Mouse (Mus musculus) megakaryocyte progenitor cell, adult 5-6 weeks (primary cell): Measurements from ENCODE around the gene Slbp. TPM values are rescaled to one million over a fixed set of nuclear protein-coding genes. Genes with fewer than 3 reads are reported as not detected.

Experiments
- ATAC-seq: replicated peaks from 2 replicates; pipeline ENCODE4 v1.8.0; 2016; ENCODE audit warnings: mild to moderate bottlenecking, moderate TSS enrichment, inconsistent platforms; ENCODE audit not compliant: poor library complexity
- total RNA-seq, 2 experiments: library from RNA; stranded (forward) in 1 of 2; stranded (reverse) in 1 of 2; fragments of 157-497, 149-512 nt in 1 of 2; fragments of 200-1000 nt in 1 of 2; gene quantifications; 2 replicates each; pipeline versions ENCODE4 v1.2.3 to v1.2.4; 2015 to 2017

The Slbp gene
- total RNA-seq, 2 experiments from 2014 or later, result 223 to 253 TPM

DNA sequence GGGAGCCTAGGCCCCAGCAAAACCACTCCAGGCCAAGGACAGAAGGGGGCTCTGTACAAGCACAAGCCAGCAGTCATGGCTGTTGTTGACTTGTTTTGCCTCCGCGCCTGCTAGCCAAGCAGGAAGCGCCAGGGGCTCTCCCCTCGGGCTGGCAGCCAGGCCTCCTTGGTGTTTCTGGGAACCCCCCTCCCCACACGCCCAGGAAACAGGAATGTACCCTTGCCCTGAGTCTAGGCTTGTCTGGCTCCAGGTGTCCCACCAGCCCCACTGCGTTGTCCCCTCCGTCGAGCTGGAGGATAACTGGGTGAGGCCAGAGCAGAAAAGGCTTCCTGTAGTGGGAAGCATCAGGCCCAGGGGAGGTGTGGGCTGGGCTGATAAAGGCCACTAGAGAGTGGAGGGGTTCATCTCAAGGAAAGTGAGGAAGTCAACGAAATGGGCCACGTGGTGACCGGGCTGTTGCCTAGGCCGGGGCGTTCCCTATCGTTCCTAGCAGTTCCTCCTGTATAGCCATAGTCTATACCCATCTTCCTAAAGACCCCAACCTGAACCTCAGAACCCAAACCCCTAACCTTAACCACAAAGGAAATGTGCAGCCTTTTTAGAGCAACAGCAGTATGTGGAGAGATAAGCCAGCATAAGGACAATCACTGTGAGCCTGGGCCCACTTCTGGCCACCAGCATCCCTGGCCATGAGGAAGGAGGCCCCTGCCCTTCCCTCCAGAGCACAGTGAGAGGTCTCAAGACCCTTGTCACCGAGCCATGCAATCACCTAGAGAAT, 29.4 kb upstream of the Slbp start:
- peak; percentile 91 for ATAC-seq

DNA sequence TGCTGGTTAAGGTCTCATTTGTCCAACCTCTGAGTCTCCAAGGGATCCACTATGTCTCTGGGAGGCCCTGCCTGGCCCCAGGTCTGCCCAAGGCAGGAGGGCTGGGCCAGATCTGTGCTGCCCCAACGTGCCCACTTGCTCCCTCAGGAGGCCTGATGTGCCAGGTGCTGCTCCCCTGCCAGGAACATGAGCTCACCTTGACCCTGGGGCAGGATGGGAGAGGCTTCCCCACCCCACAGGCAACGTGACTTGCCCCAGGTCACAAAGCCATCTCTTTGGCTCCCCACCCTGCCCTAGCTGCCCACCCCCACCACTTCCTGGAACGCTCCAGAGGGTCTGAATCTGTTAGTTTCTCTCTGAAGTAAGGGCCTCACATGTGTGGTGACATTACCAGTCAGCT, 28.7 kb upstream of the Slbp start:
- ATAC-seq, result no peak

- no peak for ATAC-seq
These were observed 25.9 kb upstream of the Slbp start for GRCm38 (mm10) chr5:33678244-33678643.

DNA sequence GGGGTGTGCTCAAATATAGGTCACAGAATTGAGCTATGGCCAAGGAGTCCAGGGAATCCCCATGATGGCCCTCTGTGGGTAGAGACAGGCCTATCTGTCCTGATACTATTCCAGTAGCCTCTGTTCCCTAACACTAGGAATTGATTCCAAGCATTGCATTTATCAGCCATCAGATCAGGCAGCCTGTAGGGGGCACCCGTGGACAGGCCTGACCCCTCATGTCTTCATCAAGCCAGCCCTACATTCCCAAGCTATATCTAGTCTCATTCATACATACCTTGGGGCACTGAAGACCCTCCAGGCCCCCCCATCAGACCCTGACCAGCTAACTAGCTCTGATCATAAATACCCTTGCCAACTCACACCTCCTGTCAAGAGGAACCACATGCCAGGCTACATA, 23.6 kb upstream of the Slbp start:
- ATAC-seq, result peak; percentile 83

DNA sequence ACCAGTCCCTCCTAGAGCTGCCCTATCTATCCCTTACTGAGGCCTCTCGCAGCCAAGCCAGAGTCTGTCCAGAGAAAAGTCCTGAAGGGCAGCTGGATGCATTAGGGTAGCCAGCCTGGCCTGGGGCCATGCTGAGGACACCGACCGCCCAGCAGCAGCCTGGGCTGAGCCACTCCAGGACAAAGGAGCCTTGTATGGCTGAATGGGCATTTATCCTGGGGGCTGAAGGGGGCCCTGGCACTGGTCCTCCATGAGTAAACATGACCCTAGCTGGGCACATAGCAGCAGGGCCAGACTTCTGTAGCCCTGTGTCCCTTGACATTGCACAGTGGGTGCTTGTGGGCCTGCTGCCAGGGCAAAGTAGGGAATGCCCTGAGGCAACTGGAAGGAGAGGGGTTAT, 22.1 kb upstream of the Slbp start:
- no peak for ATAC-seq

GRCm38 (mm10) chr5:33671659-33672058, 19.3 kb upstream of the Slbp start:
- ATAC-seq, result no peak

DNA sequence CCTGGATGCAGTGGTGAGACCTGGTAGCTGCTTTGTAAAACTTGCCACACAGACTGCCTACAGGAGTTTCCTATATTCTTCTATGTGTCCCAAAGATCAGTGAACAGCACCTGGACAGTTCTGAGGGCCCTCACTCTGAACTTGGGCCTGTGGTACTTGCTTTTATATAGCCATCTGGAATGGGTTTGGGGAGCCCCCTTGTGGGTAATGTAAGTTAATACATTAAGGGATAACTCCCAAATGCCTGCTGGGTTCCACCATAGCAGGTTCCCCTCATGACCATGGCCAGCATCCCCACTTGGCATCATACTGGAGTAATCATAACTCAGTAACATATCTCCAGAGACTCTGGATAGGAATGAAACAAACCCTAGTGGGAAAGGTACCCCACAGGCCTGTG, 15.8 kb upstream of the Slbp start:
- peak; percentile 57; the same call in 1 of the 2 replicates for ATAC-seq

DNA sequence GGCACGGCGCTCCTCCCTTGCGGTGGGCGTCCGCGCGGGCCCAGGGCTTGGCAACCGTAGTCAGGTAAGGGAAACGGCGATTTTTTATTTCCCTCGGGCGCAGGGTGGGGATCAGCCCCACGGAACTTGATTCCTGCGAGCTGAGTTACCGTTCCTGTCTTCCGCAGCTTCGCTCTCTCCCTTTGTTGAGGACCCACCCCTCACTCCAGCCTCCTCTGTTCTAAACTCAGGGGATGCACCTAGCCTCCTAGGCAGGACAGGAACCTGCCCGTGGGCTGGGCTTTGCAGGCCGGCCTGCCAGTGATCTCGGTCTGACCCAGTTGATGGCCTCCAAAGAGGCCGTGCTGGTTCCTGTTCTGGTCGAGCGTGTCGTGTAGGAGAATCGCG, 6.3 kb upstream of the Slbp start:
- peak; percentile 6; the same call in 1 of the 2 replicates for ATAC-seq

DNA sequence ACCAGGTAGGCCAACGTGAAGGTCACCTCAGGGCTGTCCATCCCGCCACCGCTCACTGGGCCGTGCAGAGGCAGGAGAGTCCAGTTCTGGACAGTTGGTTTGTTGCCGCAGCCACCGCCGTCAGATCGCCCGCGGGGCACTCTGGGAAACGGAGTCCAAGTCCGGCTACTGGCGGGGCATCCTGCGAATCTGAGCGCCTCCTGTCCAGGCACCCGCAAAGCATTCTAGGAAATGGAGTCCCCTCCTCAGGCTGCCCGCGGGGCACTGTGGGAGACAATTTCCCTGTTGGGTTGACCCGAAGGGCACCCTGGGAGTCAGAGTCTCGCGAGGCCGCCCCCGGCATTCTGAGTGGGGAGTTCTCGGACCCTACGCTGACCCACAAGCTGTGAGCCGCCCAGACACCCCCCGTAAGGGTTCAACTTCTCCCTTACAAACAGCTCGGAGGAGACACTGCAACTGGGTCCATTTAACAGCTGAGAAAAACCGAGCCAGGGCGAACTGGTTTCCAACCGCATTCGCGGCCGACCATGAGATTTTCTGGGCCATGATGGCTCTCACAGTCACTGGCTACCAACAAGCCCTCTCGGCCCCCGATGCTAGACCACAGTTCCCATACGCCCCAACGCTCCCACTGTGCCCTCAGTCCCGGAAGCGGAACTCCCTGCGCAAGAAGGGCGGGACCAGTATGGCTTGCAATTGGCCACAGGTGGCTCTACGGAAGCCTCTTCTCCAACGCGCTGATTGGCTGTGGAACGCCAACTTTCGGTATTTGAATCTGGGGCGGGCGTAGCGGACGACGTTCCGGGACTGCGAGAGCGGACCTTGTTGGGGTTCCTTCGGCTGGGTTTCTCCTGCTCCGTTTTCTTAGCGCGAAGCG, 5.7 kb upstream of the Slbp start, which contains the start of the genes Tacc3 and Tmem129:
TSS of gene Tacc3 (plus strand) at position 342 of the 877 bp plus-strand sequence.
TSS of gene Tmem129 (minus strand) at position 630 of the 877 bp plus-strand sequence.
- peak; percentile 83 for ATAC-seq

GRCm38 (mm10) chr5:33657251-33657786, 4.9 kb upstream of the Slbp start:
- peak; percentile 43 for ATAC-seq

DNA sequence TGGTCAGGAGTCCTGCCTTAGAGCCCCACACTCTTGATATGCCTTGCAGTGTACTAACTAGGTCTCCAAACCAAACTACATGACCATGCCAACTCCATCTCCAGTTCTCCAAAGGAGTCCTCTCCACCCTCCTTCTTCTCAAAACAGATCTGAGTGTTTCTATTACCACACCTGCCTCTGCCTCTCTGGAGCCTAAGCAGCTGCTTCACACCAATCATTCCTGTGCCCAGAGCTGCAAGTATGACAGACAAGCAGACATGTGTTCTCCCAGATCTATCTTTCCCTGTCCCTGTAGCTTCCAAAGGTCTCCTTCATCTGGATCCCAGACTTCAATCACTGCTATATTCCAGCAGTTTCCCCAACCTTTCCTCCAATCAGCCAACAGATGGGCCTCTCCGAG, 4.4 kb upstream of the Slbp start:
- ATAC-seq, result no peak

DNA sequence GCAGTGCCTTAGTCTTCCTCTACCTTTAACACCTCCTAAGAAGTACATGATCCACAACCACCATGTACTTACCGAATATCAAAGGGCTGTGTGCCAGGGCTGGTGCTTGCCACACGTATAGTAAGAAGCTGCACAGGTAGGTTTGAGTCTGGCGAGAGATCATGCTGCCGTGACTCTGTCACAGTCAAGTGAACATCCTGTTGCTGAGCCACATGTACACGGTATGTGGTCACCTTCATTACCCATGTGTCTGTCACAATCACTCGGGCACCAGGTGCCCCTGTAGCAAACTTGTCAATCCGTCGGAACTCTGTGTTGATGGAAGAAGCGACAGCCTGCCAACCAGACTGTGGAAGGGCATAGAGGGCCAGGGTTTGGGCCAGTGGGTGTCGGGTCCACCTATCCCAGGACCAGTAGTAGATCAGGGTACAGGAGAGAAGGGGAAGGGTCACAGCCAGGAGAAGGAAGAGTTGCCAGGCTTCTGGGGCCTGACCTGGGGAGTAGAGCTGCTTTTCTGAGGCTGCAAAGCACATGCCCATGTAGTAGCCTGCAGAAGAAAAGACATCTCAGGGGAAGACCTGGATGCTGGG, 3.0 kb upstream of the Slbp start:
- no peak for ATAC-seq

DNA sequence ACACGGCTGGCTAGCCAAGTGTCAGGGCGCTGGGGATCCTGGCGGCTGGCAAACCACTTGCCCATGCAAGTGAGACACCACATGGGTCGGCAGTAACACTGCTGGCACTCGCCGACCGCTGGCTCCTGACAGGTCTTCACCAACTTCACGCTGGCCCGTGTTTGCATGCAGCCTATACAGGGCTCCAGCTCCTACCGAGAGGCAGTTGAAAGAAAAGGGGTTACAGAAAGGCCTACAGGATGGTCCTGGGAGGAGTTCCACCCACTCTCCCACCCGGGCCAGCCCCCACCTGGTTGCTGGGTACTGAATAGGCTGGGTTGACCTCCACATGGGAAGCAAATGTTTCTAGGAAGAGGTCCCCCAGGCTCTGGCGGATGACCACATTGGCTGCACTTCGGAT, 2.0 kb upstream of the Slbp start:
- ATAC-seq, result no peak

DNA sequence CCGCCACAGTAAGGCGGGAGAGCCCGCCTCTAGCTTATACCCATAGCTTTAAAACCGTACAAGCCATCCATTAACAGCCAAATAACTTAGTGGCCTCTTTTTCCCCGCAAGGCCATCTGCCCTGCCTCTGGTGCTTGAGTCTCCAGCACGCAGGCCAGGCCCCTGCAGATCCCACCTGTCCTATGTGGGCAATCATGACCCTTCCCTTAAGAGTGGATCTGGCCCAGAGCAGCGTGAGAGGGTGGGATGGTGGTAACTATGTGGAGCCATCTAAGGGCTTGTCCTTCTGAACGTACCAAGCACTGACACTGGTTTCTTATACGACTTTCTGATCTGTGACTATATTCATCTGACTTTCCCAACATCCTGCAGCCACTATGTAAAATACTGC, 404 bp upstream of the Slbp start:
- no peak for ATAC-seq

DNA sequence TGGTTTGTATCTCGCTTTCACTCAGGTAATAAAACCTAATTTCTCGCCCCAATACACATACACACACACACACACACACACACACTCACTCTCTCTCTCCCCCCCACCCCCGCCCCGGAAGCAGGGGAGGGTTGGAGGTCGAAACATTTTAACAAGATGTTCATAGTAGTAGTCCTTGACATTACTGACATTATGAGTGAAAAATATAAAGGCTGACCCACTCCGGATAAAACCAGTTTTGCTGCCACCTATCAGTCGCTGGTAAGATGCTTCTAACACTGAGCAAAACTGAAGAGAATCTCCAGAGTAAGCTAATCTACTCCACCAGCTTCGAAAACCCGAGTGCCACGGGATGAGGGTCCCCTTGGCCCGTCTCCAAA, 843 bp downstream of the Slbp start:
- no peak for ATAC-seq

GRCm38 (mm10) chr5:33651017-33651416, 1.4 kb downstream of the Slbp start:
- no peak for ATAC-seq

- ATAC-seq, result peak; percentile 86
These were observed 11.7 kb downstream of the Slbp start for GRCm38 (mm10) chr5:33640652-33641051.

GRCm38 (mm10) chr5:33638826-33639225, 13.5 kb downstream of the Slbp start:
- ATAC-seq, result no peak

GRCm38 (mm10) chr5:33637606-33638350, 14.6 kb downstream of the Slbp start:
- no peak for ATAC-seq

GRCm38 (mm10) chr5:33635361-33635760, 17.0 kb downstream of the Slbp start:
- peak; percentile 67 for ATAC-seq

DNA sequence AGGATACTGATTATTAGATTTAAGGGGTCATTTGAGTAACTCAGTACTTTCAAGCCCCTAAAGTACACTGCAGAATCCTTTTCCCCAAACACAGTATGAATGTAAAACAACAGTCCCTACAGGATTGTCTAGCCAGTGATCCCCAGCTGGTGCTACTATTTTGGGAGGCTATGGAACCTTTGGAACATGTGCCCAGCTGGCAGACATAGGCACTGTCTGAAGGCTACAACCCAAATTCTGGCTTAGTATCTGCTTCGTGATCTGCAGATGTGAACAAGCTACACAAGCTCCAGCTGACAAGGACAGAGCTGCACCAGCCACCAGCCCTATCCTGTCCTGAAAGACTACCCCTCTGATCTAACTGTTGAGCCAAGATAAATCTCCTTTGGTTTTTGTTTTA, 19.8 kb downstream of the Slbp start:
- ATAC-seq, result no peak
